Mouse (Mus musculus): ENCODE measurements around the gene Crat.

Crat gene

DNA sequence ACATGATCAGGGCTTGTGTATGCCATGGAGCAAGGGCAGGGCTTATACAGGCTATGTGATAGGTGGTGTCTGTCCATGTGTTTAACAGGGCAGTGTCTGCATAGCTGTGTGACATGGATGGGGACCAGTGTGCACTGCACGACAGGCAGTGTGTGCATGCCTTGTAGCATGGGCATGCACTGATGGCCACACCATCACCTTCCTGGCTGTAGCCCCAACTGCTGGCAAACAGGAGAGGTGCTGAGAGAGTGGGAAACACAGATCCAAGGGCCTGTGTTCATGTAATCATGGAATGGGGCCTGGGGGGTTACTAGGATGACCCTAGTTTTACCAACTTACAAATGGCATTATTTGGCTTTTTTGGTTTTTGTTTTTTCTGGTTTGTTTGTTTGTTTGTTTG lies 11.7 kb downstream of the Crat start:
- DNase-seq (ENCODE audit: low spot score), result no peak

DNA sequence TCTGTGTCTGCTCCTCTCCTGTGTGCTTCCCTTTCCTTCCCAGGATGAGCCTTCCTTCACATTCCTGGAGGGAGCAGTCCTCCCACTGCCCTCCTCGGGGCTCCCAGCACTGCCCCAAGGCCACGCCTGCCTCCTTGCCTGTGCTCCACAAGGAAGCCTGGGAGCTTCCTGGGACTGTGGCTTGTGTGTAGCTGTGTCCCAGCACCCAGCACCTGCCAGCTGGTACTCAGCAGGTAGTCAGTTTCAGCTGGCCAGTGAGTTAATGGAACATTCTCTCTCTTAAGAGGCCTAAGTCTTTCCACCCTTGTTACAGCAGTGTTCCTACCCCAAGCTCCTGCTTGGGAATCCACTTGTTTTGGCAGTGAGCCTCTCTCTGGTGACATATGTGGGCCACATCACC lies 12.8 kb downstream of the Crat start:
- DNase-seq (ENCODE audit: low spot score), result no peak

DNA sequence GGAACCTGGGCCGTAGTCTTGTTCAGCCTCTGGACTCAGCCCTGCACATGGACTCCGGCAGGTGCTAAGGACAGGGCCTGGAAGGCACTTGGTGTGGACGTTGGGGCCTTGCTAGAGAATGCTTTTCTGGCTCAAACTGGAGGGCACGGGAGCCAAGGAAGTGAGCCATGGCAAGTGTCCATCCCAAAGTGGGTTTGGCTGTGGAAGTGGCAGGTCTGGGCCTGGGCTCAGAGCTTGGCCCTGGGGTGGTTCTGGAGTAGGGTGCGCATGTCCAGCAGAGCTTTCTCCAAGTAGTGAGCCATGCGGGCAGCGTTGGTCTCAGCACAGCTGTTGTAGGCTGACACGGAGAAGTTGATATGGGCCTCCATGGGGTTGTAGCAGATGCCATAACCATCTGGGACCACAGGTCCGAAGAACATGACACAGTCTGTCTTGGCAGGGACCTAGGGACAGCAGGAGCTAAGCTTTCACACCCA lies 13.2 kb downstream of the Crat start:
- DNase-seq (ENCODE audit: low spot score), result no peak

DNA sequence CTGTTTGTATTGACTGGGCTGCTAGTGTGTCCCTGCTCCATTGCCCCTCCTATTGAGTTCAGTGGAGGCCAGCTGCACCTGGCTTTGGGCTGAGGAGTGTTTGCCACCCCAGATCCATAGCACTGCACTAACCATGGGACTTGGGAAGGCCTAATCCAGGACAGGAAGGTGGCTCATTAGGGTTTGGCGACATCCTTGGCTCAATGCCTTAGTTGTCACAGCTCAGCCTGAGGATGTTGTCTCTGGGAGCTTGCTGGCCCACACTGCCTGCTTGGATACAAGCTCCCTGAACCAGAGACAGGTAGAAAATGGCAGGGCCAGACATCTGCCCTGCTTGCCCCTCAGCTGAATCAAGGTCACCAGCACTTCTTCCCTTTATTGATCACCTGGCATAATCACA lies 14.0 kb downstream of the Crat start:
- DNase-seq (ENCODE audit: low spot score), result no peak

DNA sequence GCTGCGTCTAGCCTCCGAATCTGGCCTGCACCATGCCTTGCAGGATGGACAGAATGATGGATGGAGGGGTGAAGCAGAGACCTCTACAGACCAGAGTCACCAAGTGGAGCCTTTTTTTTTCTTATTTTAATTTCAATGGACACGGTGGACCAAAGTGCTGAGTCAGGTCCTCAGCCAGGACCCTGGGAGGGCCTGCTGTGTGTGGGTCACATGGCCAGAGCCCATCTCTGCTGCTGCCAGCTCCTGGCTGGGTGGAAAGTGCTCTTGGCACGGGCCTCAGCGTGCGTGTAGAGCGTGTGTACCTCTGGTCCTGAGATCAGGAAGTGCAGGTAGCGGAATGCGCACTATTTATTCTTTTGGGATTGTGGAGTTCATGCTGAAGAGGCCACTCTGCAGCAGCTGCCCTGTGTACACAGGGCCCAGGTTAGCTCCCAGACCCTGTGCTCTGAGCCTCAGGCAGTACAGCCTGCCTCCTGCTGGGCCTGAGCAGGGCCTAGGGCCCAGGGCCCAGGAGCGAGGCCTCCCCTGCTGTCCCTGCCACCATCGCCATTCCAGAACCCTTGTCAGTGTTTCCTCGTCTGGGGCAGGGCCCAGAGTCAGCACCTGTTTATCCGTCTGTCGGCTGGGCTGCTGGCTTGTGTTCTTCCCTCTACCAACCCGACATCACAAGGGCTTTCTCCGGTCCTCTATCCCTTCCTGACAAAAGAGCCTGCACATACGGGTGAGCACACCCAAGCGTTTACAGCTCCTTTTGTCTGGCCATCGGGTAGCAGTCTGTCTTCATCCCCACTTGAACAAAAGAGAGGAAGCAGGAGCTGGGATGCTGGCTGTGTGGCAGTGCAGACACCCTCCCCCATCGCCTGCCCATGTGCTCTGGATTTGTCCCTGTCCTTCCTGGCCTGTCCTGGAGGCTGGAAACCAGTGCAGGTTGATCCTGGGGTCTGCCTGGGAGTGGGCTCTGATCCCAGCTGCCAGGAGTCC lies 16.1 kb downstream of the Crat start:
- DNase-seq (ENCODE audit: low spot score), result no peak

DNA sequence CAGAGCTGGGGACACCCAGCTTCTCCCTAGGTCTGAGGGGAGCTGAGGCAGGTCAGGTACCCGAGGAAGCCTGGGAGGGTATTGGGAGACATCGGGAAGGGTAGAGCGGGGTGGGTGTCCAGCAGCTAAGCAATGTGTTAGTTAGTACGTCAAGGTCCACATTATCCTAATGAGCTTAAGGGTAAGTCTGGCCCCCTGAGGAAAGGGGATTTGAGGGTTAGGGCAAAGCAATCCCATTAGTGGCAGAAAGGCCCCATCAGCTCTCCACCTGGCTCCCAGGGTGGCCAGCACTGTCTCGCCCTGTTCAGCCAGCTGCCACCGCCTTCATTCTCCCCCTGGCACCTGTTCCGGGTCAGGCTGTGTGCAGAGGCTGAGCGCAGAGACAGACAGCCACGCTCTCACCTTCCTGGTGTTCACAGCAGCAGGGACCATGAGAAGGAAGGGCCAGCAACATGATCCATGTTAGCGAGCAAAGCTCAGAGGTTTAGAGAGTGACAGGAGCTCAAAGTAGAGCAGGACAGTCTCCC lies 17.6 kb downstream of the Crat start:
- no peak for DNase-seq (ENCODE audit: low spot score)

DNA sequence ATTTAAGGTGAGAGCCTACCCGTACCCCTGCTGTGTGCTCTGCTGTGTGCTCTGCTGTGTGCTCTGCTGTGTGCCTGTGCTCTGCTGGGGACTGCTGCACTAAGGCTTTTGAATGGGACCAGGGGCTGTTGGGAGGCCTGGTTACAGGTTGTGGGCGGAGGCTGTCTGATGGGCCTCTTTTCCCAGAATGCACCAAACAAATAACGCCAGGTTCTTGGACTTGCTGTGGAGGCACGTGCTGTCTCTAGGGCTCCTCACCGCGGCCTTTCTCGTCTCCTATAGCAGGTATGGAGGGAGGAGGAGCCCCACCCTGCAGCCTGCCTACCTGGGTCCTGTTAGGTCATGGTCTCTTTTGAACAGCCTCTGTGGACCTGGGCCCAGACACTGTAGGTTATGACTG lies 19.4 kb downstream of the Crat start:
- no peak for DNase-seq (ENCODE audit: low spot score)

DNA sequence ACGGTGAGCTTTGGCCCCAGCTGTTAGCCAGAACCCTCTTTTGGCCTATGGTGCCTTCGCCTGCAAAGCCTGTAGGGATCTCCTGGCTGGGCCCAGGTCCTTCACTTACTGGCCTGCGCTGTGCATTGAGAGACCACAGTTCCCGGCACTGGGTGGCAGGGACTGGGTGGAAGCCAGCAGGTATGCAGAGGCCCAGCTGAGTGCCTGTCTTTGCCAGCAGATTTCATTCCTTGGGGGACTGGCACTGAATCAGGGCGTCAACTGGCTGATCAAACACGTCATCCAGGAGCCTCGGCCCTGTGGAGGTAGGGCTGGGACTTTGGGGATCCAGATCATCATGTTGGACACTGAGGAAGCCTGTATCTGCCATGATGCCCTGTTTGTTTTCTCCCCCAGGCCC lies 19.9 kb downstream of the Crat start:
- DNase-seq (ENCODE audit: low spot score), result no peak

DNA sequence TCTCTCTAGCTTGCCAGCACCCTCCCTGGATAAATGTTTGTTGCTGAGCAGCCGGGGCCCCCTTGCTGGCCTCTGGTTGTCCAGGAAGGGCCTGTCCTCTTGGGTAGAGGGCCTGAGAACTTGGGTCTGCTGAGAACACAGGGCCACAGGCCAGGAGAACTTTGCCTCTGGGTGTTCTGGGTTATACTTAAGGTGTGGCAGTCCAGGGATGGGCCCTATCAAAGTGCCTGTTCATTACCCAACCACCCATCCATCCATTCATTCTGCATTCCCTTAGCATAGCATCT lies 22.3 kb downstream of the Crat start:
- no peak for DNase-seq (ENCODE audit: low spot score)

DNA sequence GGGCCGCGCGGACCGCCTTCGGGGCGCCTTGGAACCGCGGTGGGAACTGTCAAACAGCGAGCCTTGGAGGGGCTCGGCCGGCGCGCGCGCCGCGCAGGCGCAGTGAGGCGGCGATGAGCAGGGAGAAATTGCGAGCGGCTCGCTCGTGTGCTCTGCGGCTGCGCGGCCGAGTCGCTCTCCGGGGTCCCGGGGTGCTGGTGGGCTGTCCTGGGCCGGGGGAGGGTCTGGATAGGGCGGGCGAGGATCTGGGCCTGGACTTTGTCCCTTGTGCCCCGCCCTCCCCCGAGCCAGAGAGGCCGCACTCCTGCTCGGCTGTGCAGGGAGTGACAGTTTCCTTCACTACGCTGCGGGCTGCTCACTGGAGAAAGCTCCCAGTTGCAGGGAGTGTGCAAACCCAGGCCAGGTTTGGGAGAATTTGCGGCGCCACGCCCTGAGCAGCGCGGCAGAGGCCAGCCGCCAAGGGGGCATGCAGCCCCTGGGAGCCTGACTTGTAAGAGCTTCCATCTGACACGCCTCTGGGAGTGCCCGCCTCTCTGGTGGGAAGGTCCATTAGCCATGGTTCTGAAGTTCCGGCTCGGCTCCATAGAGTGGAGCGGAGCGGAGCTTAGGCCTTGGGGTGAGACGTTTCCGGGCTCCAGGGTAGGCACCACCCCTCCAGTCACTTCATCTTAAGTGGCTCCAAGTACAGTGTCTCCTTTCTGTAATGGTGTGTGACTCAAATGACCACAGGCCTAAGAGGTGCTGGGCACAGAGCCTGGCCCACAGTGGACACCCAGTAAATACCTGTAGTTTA lies 22.8 kb downstream of the Crat start:
- peak; percentile 87 for DNase-seq (ENCODE audit: low spot score)

DNA sequence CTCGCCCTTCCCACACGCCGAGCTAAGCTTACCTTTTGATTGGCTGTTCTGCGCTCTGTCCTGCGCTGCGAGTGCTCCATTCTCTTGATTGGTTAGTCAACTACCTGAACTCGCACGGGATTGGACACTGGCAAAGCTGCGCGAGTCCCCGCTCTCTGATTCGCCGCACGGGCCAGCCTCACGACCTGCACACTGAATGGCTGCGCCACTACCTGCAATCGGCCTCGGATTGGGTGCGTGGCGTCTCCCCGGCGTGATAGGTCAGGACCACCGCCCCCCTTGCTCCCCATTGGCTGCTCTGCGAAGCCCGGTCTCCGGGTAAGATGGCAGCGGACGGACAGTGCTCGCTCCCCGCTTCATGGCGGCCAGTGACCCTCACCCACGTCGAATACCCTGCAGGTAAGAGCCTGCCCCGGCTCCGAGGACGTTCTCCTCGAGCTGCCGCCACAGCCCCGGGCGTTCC lies 23.5 kb downstream of the Crat start, which contains the start of gene Dolpp1:
Gene Dolpp1, plus strand, starts transcription at position 141 of the 463 bp plus-strand sequence.
- DNase-seq (ENCODE audit: low spot score), result peak; percentile 94

DNA sequence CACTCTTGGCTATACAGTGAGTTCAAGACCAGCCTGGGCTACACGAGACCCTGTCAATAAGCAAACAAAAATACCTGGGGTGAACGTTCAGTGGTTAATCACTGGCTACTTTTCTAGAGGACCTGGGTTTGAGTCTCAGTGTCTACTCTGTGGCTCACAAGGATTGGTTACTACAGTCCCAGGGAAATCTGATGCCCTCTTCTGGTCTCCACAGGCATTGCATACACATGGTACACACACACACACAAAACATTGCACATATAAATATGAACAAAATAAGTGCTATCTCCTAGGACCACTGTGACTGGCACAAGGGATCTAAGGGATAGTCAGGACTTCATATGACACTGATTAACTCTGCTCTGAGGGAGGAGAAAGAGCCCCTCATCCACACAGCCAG lies 26.6 kb downstream of the Crat start:
- DNase-seq (ENCODE audit: low spot score), result no peak

DNA sequence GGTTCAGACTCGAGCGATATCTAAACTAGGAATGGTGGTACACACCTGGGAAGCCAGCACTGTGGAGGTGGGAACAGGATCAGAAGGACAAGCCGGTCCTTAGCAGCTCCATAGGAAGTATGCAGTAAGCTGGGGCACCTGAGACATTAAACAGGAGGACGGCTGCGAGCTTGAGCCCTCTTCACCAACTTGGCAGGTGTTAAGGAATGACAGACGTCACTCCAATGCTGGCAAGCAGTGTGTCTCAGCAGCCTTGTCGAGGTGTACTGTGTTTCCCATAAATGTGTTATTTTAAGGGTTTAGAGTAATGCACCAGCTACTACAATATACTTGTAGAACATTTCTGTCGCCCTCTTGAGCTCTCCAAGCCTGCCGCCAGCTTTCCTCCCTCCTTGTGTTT lies 28.7 kb downstream of the Crat start:
- no peak for DNase-seq (ENCODE audit: low spot score)

DNA sequence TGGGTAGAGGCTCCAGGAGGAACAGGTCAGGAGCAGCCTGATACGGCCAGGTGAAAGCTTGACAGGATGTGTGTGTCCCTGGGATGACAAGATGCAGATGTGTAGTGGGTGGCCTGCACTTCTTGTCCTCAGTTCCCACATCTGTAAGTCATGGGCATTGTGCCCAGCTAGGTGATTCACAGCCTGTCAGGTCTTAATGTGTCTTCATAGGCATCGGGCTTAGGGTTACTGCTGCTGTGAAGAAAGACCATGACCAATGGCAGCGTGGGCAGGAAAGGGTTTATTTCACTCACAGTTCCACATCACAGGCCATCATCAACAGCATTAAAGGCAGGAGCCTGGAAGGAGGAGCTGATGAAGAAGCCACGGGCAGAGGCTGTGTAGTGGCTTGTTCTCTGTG lies 30.0 kb downstream of the Crat start:
- DNase-seq (ENCODE audit: low spot score), result no peak

DNA sequence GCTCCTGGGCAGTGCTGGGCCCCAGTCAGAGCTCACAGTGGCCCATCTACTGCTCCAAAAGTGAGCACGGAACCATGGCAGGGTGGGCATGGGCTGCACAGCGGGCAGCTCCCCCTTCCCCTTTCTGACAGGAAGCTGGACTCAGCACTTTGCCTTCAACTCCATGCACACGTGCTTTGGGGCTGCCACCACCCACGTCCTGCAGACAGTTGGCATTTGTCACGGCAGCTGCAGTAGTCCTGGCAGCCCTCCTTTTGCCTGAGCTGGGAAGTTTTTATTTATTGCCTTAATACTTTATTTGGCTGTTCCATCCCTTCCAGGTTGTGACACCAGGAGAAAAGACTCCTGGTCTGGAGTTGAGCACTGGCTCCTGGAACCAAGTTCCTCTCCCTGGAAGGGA lies 30.8 kb downstream of the Crat start:
- no peak for DNase-seq (ENCODE audit: low spot score)

DNA sequence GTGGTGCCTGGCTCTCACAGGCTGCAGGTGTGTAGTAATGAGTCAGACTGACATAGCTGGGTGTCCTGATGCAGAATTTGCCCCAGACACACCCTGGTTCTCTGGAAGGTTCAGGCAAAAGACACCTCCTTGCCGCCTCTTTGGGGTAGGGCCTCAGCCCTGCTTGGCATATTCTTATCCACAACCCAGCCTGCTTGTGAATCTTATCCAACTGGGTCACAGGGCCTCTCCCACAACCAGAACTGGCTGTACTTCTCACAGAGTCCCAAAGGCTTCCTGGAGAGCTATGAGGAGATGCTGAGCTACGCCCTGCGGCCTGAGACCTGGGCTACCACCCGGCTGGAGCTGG lies 34.3 kb downstream of the Crat start:
- no peak for DNase-seq (ENCODE audit: low spot score)

DNA sequence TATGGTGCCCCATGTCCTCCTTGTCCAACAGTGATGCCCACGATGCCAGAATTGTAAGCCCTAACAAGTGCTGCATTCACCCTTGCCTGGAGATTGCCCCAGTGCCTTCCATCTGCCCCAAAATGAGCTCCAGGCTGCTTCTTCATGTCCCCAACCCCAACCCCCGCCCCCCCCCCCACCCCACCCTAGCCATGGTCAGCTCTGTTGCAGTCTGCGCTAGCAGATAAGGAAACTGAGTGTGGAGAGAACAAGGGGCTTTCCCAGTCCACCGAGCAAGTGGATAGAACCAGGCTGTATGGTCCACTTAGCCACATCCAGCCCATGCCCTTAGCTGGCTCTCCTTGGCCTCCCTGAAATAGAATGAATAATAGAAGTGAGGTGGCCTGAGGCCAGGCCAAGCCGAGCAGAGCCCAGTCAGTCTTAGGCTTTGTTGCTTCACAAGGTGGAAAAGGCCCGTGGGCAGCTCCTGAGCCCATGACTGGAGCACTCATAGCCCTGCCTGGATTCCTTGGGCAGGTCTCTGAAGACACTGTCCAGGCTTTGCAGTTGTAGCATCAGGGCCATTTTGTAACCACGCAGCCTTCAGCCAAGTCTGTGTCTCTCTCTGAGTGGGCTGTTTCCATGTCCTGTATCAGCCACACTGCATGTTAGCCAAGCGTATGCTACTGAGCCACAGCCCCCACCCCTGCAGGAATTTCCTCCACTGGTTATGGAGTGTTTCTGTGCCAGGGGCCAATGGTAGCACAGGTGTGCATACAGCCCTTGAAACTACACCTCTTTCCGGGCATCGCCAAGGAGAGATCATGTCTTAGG lies 34.8 kb downstream of the Crat start:
- DNase-seq (ENCODE audit: low spot score), result no peak

DNA sequence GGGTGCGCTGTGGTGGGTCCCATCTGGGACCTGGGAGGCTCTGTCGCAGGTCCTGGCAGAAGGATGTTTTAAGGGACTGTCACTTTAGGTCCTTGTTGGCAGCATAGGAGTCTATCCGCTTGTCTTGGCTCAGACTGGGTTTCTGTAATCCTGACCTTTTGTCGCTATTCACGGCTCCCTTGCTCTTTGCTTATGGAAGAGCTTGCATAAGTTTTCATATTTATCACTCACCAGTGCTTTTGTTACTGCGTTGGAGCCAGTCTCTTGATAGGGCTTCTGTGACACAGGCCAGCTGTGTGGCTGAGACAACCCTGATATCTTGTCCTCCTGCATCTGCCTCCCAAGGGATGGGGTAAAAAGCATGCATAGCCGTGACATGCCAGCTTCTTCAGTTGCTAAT lies 36.3 kb downstream of the Crat start:
- no peak for DNase-seq (ENCODE audit: low spot score)

DNA sequence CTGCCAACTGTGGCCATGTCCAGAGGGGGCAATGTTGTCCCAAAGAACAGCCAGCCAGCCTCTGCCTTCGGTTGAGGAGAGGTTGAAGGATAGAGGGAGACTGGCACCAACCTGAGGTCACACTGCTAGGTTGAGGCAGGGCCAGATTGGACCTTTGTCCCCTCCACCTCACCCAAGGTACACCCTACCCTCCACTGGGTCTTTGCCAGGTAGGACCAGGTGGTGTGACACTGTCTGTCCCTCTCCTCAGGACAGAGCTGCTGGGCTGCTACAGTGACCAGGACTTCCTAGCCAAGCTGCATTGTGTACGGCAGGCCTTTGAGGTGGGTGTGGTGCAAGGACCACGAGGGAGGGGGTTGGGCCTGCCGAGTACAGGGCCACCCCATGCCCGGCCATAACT lies 37.9 kb downstream of the Crat start:
- DNase-seq (ENCODE audit: low spot score), result no peak

DNA sequence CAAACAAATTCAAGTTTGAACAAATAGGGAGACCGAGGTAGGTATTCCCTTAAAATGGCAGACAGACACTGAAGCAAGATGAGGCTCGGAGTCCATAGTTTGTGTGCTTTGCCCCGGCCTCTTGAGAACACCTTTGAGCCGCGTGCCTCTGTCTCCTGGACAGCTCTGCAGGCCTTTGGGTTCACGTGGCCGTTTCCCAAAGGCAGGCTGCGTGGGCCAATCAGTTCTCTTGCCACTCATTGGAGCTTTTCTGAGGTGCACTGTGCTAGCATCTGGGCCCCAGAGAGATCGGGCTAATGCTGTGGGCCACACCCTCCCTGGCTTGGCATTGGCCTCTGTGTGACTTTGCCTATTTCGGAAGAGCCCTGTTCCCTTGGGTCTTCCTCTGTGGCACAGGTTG lies 39.7 kb downstream of the Crat start:
- no peak for DNase-seq (ENCODE audit: low spot score)

DNA sequence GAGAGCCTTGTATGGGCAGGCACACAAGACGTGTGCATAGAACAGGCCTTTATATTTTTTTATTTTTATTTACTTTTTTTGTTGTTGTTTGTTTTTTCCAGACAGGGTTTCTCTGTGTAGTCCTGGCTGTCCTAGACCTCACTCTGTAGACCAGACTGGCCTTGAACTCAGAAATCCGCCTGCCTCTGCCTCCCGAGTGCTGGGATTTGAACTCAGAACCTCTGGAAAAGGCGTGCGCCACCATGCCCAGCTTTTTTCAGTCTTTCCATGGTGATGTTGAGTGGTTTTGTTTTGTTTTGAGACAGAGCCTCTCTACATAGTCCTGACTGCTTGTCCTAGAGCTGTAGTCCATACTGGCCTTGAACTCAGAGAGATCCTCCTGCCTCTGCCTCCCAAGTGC lies 42.9 kb downstream of the Crat start:
- DNase-seq (ENCODE audit: low spot score), result no peak

DNA sequence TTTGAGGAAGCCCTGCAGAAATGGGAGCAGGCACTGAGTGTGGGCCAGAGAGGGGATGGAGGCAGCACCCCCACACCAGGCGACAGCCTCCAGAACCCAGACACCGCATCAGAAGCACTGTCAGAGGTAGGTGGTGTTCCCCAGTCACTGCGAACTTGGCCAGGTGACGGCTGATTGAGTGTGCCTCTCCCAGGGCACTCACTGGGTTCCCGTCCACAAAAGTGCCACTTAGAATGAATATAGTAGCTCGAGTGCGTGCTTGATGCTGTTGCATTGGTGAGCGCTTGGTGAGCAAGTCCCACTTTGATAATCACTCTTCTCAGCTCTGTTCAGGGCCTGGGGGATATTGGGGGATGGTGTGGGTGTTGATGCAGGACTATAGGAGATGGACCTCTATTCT lies 44.1 kb downstream of the Crat start:
- no peak for DNase-seq (ENCODE audit: low spot score)

Data from testis, postnatal 10 days (tissue).